Mouse (Mus musculus): Measurements from ENCODE around the gene Gm37240. TPM values are rescaled to one million over a fixed set of nuclear protein-coding genes. Genes with fewer than 3 reads are reported as not detected.

Gene Gm37240
- polyA plus RNA-seq, 1 experiment = 0.91 TPM

DNA sequence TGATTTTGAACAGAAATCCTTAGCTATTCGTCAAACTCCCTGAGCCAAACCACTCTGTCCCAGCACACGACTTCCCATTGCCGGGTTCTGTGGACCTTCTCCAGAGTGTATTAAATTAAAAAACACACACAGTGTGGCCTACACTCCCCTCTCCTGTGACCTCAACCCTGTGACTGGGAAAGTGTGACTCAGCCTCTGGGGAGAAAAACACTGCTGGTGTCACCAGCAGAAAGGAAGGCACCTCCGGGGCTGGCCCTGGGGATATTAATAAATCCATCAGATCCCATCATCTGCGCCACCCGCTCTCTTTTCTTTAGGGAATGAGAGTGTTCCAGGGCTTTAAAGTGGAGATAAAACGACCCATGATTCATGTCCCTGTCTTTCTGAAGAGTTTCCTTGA, 823.2 kb downstream of the Gm37240 start:
- H3K36me3 ChIP-seq (ENCODE audit: control insufficient read depth, insufficient read depth, low read length, poor library complexity, severe bottlenecking) = no peaks in the 10 kb centered on the region
- no peak overlapping the region for H3K27ac ChIP-seq (ENCODE audit: insufficient read depth, low read length)
- H3K4me1 ChIP-seq (ENCODE audit: control insufficient read depth, insufficient read depth, low read length) = no peaks in the 10 kb centered on the region
- TF ChIP-seq POLR2A (IDR thresholded peaks at IDR 0.05; ENCODE audit: insufficient read depth, low read length) (no peak), EP300 (IDR thresholded peaks at IDR 0.05; ENCODE audit: insufficient read depth, low read depth, low read length) (no peak), CTCF (IDR thresholded peaks at IDR 0.05; ENCODE audit: low read depth, low read length) (no peak)
- no peaks in the 10 kb centered on the region for H3K27me3 ChIP-seq (ENCODE audit: control insufficient read depth, insufficient read depth, low read length, poor library complexity, severe bottlenecking)
- no peak overlapping the region for H3K9ac ChIP-seq (ENCODE audit: low read depth, poor library complexity, severe bottlenecking)
- H3K4me3 ChIP-seq (ENCODE audit: low read depth, low read length) = no peak overlapping the region
- no peaks in the 10 kb centered on the region for H3K9me3 ChIP-seq (replicated peaks; ENCODE audit: control insufficient read depth, insufficient read depth, low read length, poor library complexity, severe bottlenecking)

DNA sequence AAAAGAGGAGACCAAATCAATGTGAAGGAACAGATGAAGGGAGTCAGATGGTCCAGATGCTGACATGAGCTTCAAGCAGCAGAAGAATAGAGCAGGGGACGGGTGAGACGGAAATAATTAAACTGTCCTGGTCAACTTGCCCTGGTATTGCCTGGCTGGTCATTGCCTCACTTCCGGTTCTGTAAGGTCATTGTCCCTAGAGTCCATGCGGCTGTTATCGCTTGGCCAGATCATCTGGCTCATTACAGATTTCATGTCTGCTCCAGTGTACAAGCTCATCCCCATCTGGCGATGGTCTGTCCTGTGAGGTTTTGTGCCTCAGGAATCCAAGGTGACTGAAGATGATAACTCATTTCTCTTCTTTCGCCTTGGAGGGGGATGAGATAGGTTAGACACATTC, 827.2 kb downstream of the Gm37240 start:
- no peaks in the 10 kb centered on the region for H3K36me3 ChIP-seq (ENCODE audit: control insufficient read depth, insufficient read depth, low read length, poor library complexity, severe bottlenecking)
- no peak for TF ChIP-seq POLR2A (IDR thresholded peaks at IDR 0.05; ENCODE audit: insufficient read depth, low read length)
- TF ChIP-seq CTCF (IDR thresholded peaks at IDR 0.05; ENCODE audit: low read depth, low read length) = no peak
- TF ChIP-seq EP300 (IDR thresholded peaks at IDR 0.05; ENCODE audit: insufficient read depth, low read depth, low read length) = no peak
- H3K27ac ChIP-seq (ENCODE audit: insufficient read depth, low read length) = no peak overlapping the region
- no peaks in the 10 kb centered on the region for H3K9me3 ChIP-seq (replicated peaks; ENCODE audit: control insufficient read depth, insufficient read depth, low read length, poor library complexity, severe bottlenecking)
- H3K4me1 ChIP-seq (ENCODE audit: control insufficient read depth, insufficient read depth, low read length) = no peaks in the 10 kb centered on the region
- no peak overlapping the region for H3K4me3 ChIP-seq (ENCODE audit: low read depth, low read length)
- no peaks in the 10 kb centered on the region; the same call in 1 of the 2 replicates for H3K27me3 ChIP-seq (ENCODE audit: control insufficient read depth, insufficient read depth, low read length, poor library complexity, severe bottlenecking)
- no peak overlapping the region for H3K9ac ChIP-seq (ENCODE audit: low read depth, poor library complexity, severe bottlenecking)

DNA sequence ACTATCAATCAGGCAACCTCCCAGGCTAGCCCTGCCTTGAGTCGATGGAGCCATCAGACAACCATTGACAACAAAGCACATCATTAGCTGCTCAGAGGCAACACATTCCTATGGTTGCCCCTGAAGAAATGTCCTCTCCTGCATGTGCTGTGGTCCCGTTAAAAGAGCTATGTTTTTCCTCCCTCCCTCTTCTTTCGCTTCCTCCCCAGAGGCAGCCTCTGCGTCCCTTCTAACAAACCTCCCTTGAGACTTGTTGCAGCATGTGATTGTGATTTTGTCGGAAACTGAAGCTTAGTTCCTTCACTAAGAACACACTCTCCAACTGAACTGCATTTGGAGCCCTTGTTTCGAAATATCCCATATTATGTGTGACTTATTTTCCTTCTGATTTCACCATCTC, 830.1 kb downstream of the Gm37240 start:
- Histone ChIP-seq H3K4me3 (ENCODE audit: low read depth, low read length) (no peak overlapping the region), H3K9me3 (replicated peaks; ENCODE audit: control insufficient read depth, insufficient read depth, low read length, poor library complexity, severe bottlenecking) (no peaks in the 10 kb centered on the region), H3K36me3 (ENCODE audit: control insufficient read depth, insufficient read depth, low read length, poor library complexity, severe bottlenecking) (no peaks in the 10 kb centered on the region), H3K27ac (ENCODE audit: insufficient read depth, low read length) (no peak overlapping the region), H3K9ac (ENCODE audit: low read depth, poor library complexity, severe bottlenecking) (no peak overlapping the region), H3K4me1 (ENCODE audit: control insufficient read depth, insufficient read depth, low read length) (no peaks in the 10 kb centered on the region), H3K27me3 (ENCODE audit: control insufficient read depth, insufficient read depth, low read length, poor library complexity, severe bottlenecking) (no peaks in the 10 kb centered on the region; the same call in 1 of the 2 replicates)
- TF ChIP-seq POLR2A (IDR thresholded peaks at IDR 0.05; ENCODE audit: insufficient read depth, low read length) = no peak
- no peak for TF ChIP-seq CTCF (IDR thresholded peaks at IDR 0.05; ENCODE audit: low read depth, low read length)
- no peak for TF ChIP-seq EP300 (IDR thresholded peaks at IDR 0.05; ENCODE audit: insufficient read depth, low read depth, low read length)

DNA sequence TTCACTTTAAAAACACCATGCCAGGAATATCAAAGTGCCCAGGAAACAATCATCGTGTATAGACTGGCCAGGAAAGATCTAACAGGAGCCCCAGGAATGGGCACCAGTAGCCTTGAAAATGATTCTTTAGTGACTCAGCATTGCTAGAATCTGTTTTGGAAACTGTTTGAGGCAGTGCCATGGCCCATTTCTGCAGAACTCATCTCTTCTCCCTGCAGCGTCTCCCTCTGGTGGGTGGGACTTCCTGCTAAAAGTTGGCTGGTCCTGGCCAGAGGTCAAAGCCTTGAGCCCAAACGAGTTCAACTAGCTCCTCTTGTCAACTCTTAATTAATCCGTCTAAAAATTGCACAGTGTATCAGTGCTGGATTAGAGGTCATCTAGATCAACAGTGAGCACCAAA, 833.8 kb downstream of the Gm37240 start:
- no peak overlapping the region for H3K4me3 ChIP-seq (ENCODE audit: low read depth, low read length)
- no peak for TF ChIP-seq EP300 (IDR thresholded peaks at IDR 0.05; ENCODE audit: insufficient read depth, low read depth, low read length)
- TF ChIP-seq CTCF (IDR thresholded peaks at IDR 0.05; ENCODE audit: low read depth, low read length) = no peak
- no peak for TF ChIP-seq POLR2A (IDR thresholded peaks at IDR 0.05; ENCODE audit: insufficient read depth, low read length)
- no peaks in the 10 kb centered on the region; the same call in 1 of the 2 replicates for H3K27me3 ChIP-seq (ENCODE audit: control insufficient read depth, insufficient read depth, low read length, poor library complexity, severe bottlenecking)
- no peaks in the 10 kb centered on the region for H3K36me3 ChIP-seq (ENCODE audit: control insufficient read depth, insufficient read depth, low read length, poor library complexity, severe bottlenecking)
- H3K27ac ChIP-seq (ENCODE audit: insufficient read depth, low read length) = no peak overlapping the region
- no peaks in the 10 kb centered on the region for H3K9me3 ChIP-seq (replicated peaks; ENCODE audit: control insufficient read depth, insufficient read depth, low read length, poor library complexity, severe bottlenecking)
- no peaks in the 10 kb centered on the region for H3K4me1 ChIP-seq (ENCODE audit: control insufficient read depth, insufficient read depth, low read length)
- no peak overlapping the region for H3K9ac ChIP-seq (ENCODE audit: low read depth, poor library complexity, severe bottlenecking)

GRCm38 (mm10) chr3:85052196-85052595, 835.1 kb downstream of the Gm37240 start:
- H3K9me3 ChIP-seq (replicated peaks; ENCODE audit: control insufficient read depth, insufficient read depth, low read length, poor library complexity, severe bottlenecking) = no peaks in the 10 kb centered on the region
- no peaks in the 10 kb centered on the region for H3K36me3 ChIP-seq (ENCODE audit: control insufficient read depth, insufficient read depth, low read length, poor library complexity, severe bottlenecking)
- TF ChIP-seq EP300 (IDR thresholded peaks at IDR 0.05; ENCODE audit: insufficient read depth, low read depth, low read length) (no peak), POLR2A (IDR thresholded peaks at IDR 0.05; ENCODE audit: insufficient read depth, low read length) (no peak), CTCF (IDR thresholded peaks at IDR 0.05; ENCODE audit: low read depth, low read length) (no peak)
- no peak overlapping the region for H3K9ac ChIP-seq (ENCODE audit: low read depth, poor library complexity, severe bottlenecking)
- no peak overlapping the region for H3K27ac ChIP-seq (ENCODE audit: insufficient read depth, low read length)
- H3K27me3 ChIP-seq (ENCODE audit: control insufficient read depth, insufficient read depth, low read length, poor library complexity, severe bottlenecking) = no peaks in the 10 kb centered on the region; the same call in 1 of the 2 replicates
- no peak overlapping the region for H3K4me3 ChIP-seq (ENCODE audit: low read depth, low read length)
- no peaks in the 10 kb centered on the region for H3K4me1 ChIP-seq (ENCODE audit: control insufficient read depth, insufficient read depth, low read length)

DNA sequence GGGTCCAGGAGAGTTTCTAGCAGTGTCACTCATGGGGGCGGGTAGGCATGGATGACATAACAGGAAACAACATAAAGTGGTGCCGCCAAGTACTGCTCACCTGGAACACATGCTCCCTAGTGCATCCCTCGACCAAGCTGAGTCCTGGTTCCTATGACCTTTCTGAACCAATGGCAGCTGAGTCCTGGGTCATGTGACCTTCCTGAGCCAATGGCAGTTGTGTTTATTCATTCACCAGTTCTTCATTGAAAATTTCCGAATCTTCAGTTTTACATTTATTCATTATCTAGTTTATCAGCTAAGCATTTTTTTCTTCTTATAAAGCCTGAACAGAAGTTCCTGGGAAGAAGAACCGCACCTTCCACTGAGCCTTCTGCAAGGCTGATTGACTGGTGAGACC, 838.7 kb downstream of the Gm37240 start:
- H3K27ac ChIP-seq (ENCODE audit: insufficient read depth, low read length) = no peak overlapping the region
- no peaks in the 10 kb centered on the region for H3K4me1 ChIP-seq (ENCODE audit: control insufficient read depth, insufficient read depth, low read length)
- no peaks in the 10 kb centered on the region for H3K36me3 ChIP-seq (ENCODE audit: control insufficient read depth, insufficient read depth, low read length, poor library complexity, severe bottlenecking)
- no peak overlapping the region for H3K4me3 ChIP-seq (ENCODE audit: low read depth, low read length)
- H3K27me3 ChIP-seq (ENCODE audit: control insufficient read depth, insufficient read depth, low read length, poor library complexity, severe bottlenecking) = no peaks in the 10 kb centered on the region
- no peaks in the 10 kb centered on the region for H3K9me3 ChIP-seq (replicated peaks; ENCODE audit: control insufficient read depth, insufficient read depth, low read length, poor library complexity, severe bottlenecking)
- H3K9ac ChIP-seq (ENCODE audit: low read depth, poor library complexity, severe bottlenecking) = no peak overlapping the region
- TF ChIP-seq EP300 (IDR thresholded peaks at IDR 0.05; ENCODE audit: insufficient read depth, low read depth, low read length) = no peak
- no peak for TF ChIP-seq POLR2A (IDR thresholded peaks at IDR 0.05; ENCODE audit: insufficient read depth, low read length)
- no peak for TF ChIP-seq CTCF (IDR thresholded peaks at IDR 0.05; ENCODE audit: low read depth, low read length)

Measured in ES-Bruce4 (cell line).